In the genomic region with DNA sequence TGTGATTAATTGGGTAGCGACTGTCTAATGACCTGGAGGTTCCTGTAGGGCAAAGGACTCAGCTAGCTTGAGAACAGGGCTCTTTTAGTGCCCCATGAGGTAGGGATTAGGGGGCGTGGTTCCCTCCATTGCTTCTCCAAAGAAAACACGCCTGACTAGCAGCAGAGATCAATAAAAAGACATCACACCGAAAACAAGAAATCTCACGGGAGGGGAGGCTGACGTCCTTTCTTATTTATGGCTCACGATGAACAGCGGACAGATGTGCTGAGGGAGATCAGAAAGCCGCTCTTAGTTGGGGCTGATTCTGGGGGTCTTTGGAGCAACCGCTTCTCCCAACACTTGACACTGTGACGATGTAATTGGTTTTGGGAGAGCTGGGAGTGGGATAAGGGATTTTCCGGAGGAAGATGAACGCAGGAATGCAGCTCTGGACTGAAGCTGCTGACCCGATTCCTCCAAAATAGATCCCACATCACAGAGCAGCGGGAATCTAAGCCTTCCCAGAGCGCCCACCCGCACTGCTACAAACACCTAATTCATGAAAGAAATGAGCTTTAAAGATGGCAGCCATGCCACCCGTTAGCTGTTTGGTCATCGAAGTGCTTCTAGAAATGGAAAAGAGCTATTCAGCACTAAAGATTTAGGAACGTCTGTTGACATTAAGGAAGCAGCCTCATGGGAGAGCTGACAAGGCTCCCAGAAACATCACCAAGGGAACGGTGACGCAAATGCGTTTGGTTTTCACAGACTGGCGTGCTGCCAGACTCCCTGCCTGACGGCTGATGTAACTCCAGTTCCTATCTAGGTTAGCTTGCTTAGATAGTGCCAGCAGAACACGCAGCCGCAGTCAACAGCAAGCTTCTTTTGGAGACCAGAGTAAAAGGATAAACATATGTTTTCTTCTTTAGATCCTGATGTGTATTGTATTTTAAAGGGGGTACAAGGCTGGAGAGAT, we compare ENCODE assay signal across 8 mouse cellular contexts. TPM values are rescaled to one million over a fixed set of nuclear protein-coding genes. Genes with fewer than 3 reads are reported as not detected.
DNase-seq lines count a peak whose midpoint lies in the region; ATAC-seq and TF ChIP-seq lines count a peak whose summit lies in the region.

No protein-coding gene starts in this region.

- intact Hi-C loops in heart, postnatal 10 days (cut with DNase I) = loop anchor here (2.0 to 5.0 kb wide), 2 partner anchors 34 to 220 kb away; no protein-coding TSS in a partner anchor

- H3K9ac ChIP-seq in forebrain, embryonic 15.5 days (replicated peaks) = peak overlapping the region; percentile 44
- 0 out of 2 replicates have a peak overlapping the region, but pooled peaks have one; percentile 23 for H3K9ac ChIP-seq in liver, postnatal 0 days (replicated peaks)
- peak overlapping the region; percentile 32; the same call in 1 of the 2 replicates for H3K9ac ChIP-seq in neural tube, embryonic 14.5 days (replicated peaks; ENCODE audit: low read depth, low read length)

- no peak for TF ChIP-seq CTCF in liver, postnatal 0 days (IDR thresholded peaks at IDR 0.05; ENCODE audit: low read depth)

- no peaks in the 10 kb centered on the region for H3K9me3 ChIP-seq in forebrain, embryonic 15.5 days
- no peaks in the 10 kb centered on the region for H3K9me3 ChIP-seq in liver, postnatal 0 days (ENCODE audit: low read length)
- H3K9me3 ChIP-seq in neural tube, embryonic 14.5 days (ENCODE audit: control insufficient read depth, low read length) = no peaks in the 10 kb centered on the region

- DNase-seq in ES-CJ7 (ENCODE audit: low read depth, low spot score) = peak; percentile 44
- peak; percentile 96 for DNase-seq in cerebellum, adult 18-20 months
- peak; percentile 98 to 99 for DNase-seq in heart, postnatal 10 days
- DNase-seq in layer of hippocampus, adult 18-20 months (ENCODE audit: low spot score in 2 of 2) = peak; percentile 97 to 98
- peak; percentile 92 for DNase-seq in liver, postnatal 0 days
- peak; percentile 98 for DNase-seq in telencephalon, adult 2 months (ENCODE audit: low read depth, low spot score)

- peak; percentile 67; the same call in 1 of the 2 replicates for TF ChIP-seq EP300 in liver, postnatal 0 days (IDR thresholded peaks at IDR 0.05; ENCODE audit: low read depth)

- peak overlapping the region; percentile 35 for H3K4me3 ChIP-seq in forebrain, embryonic 15.5 days
- peak overlapping the region; percentile 13; the same call in 1 of the 2 replicates for H3K4me3 ChIP-seq in liver, postnatal 0 days (ENCODE audit: low read depth, low read length)
- H3K4me3 ChIP-seq in neural tube, embryonic 14.5 days (ENCODE audit: low read depth, low read length) = peak overlapping the region; percentile 16

- no peaks in the 10 kb centered on the region for H3K36me3 ChIP-seq in forebrain, embryonic 15.5 days
- H3K36me3 ChIP-seq in liver, postnatal 0 days (replicated peaks; ENCODE audit: insufficient read depth, low read length) = no peaks in the 10 kb centered on the region
- no peaks in the 10 kb centered on the region for H3K36me3 ChIP-seq in neural tube, embryonic 14.5 days (ENCODE audit: control insufficient read depth, insufficient read depth, low read length)

- H3K4me2 ChIP-seq in forebrain, embryonic 15.5 days (replicated peaks) = peak overlapping the region; percentile 63
- peak overlapping the region; percentile 67 for H3K4me2 ChIP-seq in liver, postnatal 0 days (ENCODE audit: low read depth, low read length)
- H3K4me2 ChIP-seq in neural tube, embryonic 14.5 days (ENCODE audit: low read depth, low read length) = peak overlapping the region; percentile 47

- WGBS in forebrain, embryonic 15.5 days = 1% methylated on average over 27 of the region's 27 CpGs
- 22% methylated on average over 27 of the region's 27 CpGs for WGBS in liver, postnatal 0 days (ENCODE audit: insufficient replicate concordance)
- WGBS in neural tube, embryonic 14.5 days = 5% methylated on average over 27 of the region's 27 CpGs

- peak overlapping the region; percentile 95 for H3K27ac ChIP-seq in forebrain, embryonic 15.5 days (replicated peaks)
- peak overlapping the region; percentile 76 for H3K27ac ChIP-seq in liver, postnatal 0 days (ENCODE audit: low read depth)
- H3K27ac ChIP-seq in neural tube, embryonic 14.5 days (ENCODE audit: low read depth, low read length) = peak overlapping the region; percentile 87

- 0 out of 2 replicates have a peak, but pooled peaks cover 4% of the 10 kb centered on the region for H3K27me3 ChIP-seq in forebrain, embryonic 15.5 days
- H3K27me3 ChIP-seq in liver, postnatal 0 days (ENCODE audit: insufficient read depth, low read length) = no peaks in the 10 kb centered on the region
- H3K27me3 ChIP-seq in neural tube, embryonic 14.5 days (ENCODE audit: control insufficient read depth, insufficient read depth, low read length) = no peaks in the 10 kb centered on the region

- ATAC-seq in forebrain, embryonic 15.5 days (replicated peaks) = peak; percentile 92
- ATAC-seq in liver, postnatal 0 days = peak; percentile 79
- peak; percentile 84 for ATAC-seq in neural tube, embryonic 14.5 days (ENCODE audit: low read depth)

- H3K4me1 ChIP-seq in forebrain, embryonic 15.5 days = peaks cover 24% of the 10 kb centered on the region
- peaks cover 21% of the 10 kb centered on the region for H3K4me1 ChIP-seq in liver, postnatal 0 days (ENCODE audit: insufficient read depth)
- H3K4me1 ChIP-seq in neural tube, embryonic 14.5 days (ENCODE audit: control insufficient read depth, insufficient read depth, low read length) = peaks cover 7% of the 10 kb centered on the region; the same call in 1 of the 2 replicates

RNA-seq across cellular contexts. Expression of a gene that starts 42.0 kb away (rescaled TPM):
- polyA plus RNA-seq in forebrain, embryonic 15.5 days (2015; fragmentation: Nextera tagmentation; extraction: Ambion mirVana) = 1.6 and 1.9 TPM in 2 replicates
- 1 to 10 TPM; 5.7 to 6.2 TPM for total RNA-seq in heart, postnatal 10 days (2021)
- total RNA-seq in layer of hippocampus, adult 18-20 months (2021) = 1 to 10 TPM; 3.9 to 4.2 TPM
- polyA plus RNA-seq in liver, postnatal 0 days (2015; fragmentation: Nextera tagmentation; extraction: Ambion mirVana) = 0.82 and 1.1 TPM in 2 replicates
- 2.7 TPM in 2 replicates for polyA plus RNA-seq in neural tube, embryonic 14.5 days (2014; fragmentation: Nextera tagmentation; extraction: Ambion mirVana)

Comparison
In these comparisons a context has a peak if more than half of its experiments do, and no peak if none do; other contexts are left out.
1. Peak in every context shown above with its lines: DNase-seq, ATAC-seq, H3K4me3 ChIP-seq and H3K27ac ChIP-seq.
2. DNase-seq: peak in every context shown above with its lines; median percentile 98 in heart, postnatal 10 days; 98 in telencephalon, adult 2 months; 98 in layer of hippocampus, adult 18-20 months; 96 in cerebellum, adult 18-20 months; 92 in liver, postnatal 0 days; 44 in ES-CJ7.